Mouse (Mus musculus): ENCODE data around the gene Fkbp9.
A peak's percentile ranks its signal among the peaks of the same experiment; 100 is the strongest.
"Not testable (repeated sequence)": the region's sequence is repeated elsewhere in the genome, so short reads cannot be mapped to it uniquely, and the experiment has no call there.

Gene Fkbp9

DNA sequence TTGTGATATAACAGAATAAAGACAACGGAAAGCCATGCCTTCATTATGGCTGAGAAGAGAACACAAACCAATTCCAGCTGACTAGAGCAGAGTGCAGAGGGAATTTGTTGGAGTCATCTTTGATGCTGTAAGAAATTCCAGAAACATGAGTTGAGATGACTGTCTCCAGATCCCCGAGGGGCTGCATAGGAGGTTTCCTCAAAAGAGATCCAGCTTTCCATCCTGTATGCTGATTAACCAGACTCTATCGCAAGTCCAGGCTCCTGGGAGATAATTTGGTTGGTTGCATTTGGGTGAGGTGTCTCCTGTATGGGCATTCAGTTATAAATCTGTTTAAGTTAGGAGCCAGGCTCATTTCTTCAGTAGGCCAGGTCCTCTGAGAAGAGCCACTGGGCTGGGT lies 5.8 kb downstream of the Fkbp9 start:
- DNase-seq (ENCODE audit: low spot score in 2 of 2): no peak

DNA sequence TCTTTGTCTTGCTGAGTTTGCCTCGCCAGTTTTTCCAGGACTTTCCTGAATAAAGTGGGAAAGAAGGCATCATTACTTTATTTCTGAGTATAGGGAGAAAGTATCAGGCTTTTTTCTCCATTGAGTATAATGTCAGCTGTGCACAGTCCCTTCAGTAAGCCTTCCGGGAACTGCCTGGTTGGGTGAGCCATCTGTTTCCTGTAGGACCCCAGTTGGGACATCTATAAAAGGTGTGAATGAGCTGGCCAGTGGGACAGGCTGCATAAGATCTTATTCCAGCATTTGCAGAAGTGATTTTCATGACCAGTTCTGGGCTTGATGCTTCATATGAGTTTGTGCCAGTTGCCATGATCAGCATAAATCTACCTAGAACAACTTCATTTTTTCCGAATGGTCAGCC lies 11.4 kb downstream of the Fkbp9 start:
- no peak for DNase-seq (ENCODE audit: low spot score in 2 of 2)

DNA sequence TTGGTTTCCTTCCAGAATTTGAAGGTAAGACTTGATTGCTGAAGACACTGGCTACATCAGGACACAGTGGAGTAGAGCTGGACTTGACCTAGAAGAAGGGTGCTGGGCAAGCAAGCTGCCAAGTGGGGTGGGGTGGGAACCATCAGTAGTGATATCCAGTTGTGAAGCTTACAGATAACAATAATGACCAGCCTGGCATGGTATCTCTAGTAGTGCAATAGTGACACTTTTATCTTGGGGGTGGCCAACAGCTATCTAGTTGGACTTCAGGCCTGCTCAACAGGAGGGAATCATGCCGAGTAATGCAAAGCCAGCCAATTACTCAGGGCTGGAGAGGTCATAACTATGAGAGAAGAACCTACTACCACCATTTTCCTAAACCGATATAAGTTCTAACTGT lies 12.5 kb downstream of the Fkbp9 start:
- DNase-seq (ENCODE audit: low spot score in 2 of 2): no peak

- no peak for DNase-seq (ENCODE audit: low spot score in 2 of 2)
Observed at GRCm38 (mm10) chr6:56848974-56849373, 17.1 kb downstream of the Fkbp9 start.

- no peak for DNase-seq (ENCODE audit: low spot score in 2 of 2)
Observed at GRCm38 (mm10) chr6:56850315-56850714, 18.5 kb downstream of the Fkbp9 start.

GRCm38 (mm10) chr6:56854803-56855202 lies 22.9 kb downstream of the Fkbp9 start:
- DNase-seq (ENCODE audit: low spot score in 2 of 2): no peak

- DNase-seq (ENCODE audit: low spot score in 2 of 2): no peak
Observed at GRCm38 (mm10) chr6:56856748-56857147, 24.9 kb downstream of the Fkbp9 start.

DNA sequence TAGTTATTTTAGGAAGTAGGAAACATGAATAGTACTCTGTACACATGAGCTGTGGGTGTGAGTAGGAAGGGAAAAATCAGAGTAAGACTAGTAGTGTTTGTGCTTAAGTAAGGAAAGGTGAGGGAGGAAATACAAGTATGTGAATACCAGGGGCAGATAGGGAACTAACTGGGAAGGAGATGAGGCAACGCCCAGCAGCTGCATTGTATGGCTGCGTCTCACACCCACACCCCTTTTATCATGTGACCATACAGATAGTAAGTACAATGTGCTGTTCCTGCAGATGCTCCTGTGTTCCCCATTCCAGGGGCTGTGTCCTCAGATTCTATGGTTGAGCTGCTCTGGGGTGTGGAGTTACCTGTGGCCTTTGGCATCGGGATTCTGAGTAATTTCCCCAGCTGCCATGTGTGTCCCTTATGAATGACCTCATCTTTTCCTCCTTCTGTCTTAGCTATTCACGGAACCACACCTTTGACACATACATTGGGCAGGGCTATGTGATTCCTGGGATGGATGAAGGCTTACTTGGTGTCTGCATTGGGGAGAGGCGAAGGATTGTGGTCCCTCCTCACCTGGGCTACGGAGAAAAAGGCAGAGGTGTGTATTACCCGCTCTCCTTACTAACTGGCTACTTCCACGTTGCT lies 28.5 kb downstream of the Fkbp9 start:
- no peak for DNase-seq (ENCODE audit: low spot score in 2 of 2)

DNA sequence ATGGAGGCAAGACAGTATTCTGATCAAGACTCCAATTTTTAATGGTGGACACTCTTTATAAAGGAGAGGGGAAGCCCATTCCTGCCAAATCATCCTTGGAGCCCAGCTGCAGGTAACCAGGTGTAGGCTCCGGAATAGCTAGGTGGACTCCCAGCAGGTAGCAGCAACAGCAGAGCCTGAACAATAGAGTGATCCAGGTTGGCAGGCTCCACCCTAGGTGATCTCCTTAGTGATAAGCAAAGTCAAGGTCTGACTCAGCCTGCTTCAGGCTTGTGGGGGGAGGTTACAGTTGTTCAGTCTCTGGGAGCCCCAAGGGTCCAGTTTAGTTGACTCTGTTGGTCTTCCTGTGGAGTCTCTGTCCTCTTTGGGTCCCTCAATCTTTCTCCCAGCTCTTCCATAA lies 35.0 kb downstream of the Fkbp9 start:
- DNase-seq (ENCODE audit: low spot score in 2 of 2): not testable (repeated sequence)

DNA sequence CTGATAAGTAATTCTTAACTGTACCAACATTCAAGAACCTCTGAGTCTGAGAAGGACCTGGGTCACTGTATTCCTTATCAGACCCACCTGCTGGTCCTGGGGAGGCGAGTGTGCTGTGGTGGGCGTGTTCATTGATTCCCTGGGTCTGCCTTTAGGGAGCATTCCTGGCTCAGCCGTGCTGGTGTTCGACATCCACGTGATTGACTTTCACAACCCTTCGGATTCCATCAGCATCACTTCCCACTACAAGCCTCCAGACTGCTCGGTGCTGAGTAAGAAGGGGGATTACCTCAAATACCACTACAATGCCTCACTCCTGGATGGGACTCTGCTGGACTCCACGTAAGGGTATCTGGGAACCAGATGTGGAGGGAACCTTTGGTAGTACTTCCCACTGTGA lies 36.7 kb downstream of the Fkbp9 start:
- DNase-seq (ENCODE audit: low spot score in 2 of 2): no peak

DNA sequence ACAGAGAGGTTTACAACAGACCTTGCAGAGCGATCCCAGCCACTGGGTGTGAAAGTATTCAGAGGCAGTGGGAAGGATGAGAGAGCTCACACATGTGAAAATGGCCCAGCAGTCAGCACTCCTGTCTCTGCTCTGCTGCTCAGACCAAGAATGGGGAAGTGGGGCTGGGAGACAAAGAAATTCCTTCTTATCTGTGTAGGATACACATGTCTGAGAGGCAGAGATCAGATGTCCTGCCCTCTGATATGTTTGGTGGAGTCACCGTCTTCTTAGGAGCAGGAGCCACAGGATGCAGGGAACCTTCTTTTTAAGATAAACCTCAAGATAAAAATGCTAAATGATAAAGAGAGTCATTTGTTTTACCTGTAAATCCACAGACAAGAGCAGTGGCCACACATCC lies 38.2 kb downstream of the Fkbp9 start:
- no peak for DNase-seq (ENCODE audit: low spot score in 2 of 2)

- no peak for DNase-seq (ENCODE audit: low spot score in 2 of 2)
Observed at GRCm38 (mm10) chr6:56876870-56877269, 45.0 kb downstream of the Fkbp9 start.

GRCm38 (mm10) chr6:56877985-56878384 lies 46.1 kb downstream of the Fkbp9 start:
- DNase-seq (ENCODE audit: low spot score in 2 of 2): no peak

GRCm38 (mm10) chr6:56879352-56879955 lies 47.6 kb downstream of the Fkbp9 start:
- DNase-seq (ENCODE audit: low spot score in 2 of 2): no peak

DNA sequence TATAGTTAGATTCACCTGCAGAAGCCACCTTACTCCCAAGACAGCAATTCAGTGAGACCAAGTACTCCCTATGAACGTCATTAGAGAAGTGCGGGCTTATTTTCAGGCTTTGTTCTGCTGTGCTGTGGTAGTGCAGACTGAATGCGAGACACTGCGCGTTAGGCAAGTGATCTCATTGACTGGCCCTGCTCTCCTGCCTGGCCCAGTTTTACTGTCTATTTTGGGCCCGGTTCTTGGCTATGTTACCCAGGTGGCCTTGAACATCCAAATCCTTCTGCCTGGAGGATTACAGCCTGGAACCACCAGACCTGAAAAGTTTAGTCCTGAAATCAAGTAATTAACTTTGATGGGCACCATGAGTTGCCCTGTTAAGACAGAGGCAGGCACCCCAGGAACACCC lies 56.7 kb downstream of the Fkbp9 start:
- DNase-seq (ENCODE audit: low spot score in 2 of 2): no peak

DNA sequence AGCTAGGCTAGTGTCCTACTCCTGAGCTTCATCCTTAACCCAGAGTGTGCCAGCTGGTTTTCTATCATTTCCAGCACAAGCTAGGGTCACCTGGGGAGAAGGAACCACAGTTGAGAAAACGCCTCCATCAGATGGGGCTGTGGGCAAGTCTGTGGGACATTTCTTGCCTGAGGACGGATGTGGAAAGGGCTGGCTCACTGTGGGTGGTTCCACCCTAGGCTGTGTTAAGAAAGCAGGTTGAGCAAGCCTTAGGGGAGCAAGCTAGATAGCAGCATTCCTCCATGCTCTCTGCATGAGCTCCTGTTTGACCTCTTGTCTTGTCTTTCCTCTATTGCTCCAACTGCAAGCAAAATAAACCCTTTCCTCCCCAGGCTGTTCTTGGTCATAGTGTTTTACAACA lies 58.9 kb downstream of the Fkbp9 start:
- DNase-seq (ENCODE audit: low spot score in 2 of 2): no peak

- DNase-seq (ENCODE audit: low spot score in 2 of 2): no peak
Observed at GRCm38 (mm10) chr6:56899601-56900000, 67.7 kb downstream of the Fkbp9 start.

DNA sequence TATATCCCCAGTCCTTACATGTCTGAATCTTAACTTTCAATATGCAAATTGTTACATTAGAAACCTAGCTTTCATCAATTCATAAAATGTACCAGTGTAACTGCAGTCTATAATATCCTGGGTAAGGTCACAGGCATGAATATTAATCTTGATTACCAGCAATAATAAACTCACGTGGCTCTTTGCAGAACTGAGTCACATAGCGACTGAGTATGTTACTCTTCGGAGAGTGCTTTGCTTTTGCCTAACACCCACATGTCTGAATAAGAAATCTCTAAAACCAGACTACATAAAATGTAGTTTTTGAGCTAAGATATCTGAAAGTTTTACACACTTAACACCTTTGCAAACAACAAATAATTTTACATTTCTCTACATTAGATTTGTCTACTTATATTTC lies 69.5 kb downstream of the Fkbp9 start:
- no peak for DNase-seq (ENCODE audit: low spot score in 2 of 2)

DNA sequence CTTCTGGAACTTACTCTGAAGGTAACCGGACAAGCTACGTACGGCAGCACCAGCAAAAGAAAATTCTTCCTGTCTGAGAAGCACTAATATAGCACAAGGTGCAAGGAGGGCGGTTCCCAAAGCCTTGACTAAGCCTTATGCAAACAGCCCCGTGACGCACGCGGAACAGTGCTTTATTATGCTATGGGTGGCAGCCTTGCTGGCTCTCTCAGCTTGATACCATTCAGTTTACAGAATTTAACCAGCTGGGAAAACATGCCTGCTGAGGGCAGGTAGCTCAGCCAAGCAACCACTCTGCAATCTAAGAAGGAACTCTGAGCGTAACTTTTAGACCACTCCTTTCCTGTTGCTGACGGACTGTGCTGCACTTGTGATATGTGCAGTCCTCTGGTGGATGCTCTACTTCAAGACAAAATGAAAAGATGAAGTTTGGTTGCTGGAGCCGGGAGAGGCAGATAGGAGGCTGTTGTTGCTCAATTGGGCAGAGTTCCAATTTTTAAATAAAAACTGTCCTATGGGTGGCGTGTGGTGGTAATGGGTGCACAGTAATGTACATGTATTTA lies 70.0 kb downstream of the Fkbp9 start:
- DNase-seq (ENCODE audit: low spot score in 2 of 2): peak in 1 of 2 experiments; percentile 33

DNA sequence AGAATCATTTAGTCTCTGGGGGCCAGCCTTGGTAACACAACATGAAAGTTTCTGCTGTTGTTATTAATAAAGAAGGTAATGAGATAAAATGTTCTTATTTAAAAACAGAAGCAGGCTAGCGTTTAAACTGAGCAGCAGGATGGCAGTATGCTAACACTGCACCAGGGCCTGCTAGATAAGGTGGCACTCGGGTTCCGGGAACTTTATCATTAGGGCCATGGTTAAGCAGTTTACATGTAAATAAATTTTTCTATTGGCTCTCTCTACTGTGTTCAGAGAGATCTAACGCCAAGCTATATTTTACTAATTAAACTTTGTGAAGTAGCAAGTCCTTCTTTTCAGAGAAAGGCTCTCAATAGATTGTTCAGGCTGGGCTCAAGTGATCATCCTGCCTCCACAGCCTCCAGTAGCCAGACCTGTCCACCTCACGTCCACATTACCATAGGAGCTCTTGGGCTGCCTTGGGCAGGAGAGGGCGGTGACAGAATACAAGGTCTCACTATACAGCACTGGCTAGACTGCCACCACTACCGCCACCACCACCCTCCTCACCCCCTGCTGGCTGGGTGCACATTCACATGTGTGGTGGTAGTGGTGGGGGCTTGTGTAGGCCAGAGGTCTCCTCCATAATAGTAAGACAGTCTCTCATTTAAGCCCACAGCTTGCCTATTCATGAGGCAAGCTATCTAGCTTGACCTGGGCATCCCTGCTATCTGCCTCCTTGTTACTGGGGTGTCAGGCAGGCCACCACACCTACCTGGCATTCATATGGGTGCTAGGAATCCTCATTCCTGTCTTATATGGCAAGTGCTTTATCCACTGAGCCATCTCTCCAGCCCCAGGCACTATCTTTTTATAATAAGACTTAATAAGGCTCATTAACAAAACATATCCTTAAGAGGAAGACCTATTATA lies 71.0 kb downstream of the Fkbp9 start:
- no peak for DNase-seq (ENCODE audit: low spot score in 2 of 2)

- DNase-seq (ENCODE audit: low spot score in 2 of 2): no peak
Observed at GRCm38 (mm10) chr6:56903831-56904230, 72.0 kb downstream of the Fkbp9 start.

- DNase-seq (ENCODE audit: low spot score in 2 of 2): no peak
Observed at GRCm38 (mm10) chr6:56904330-56904729, 72.5 kb downstream of the Fkbp9 start.

- no peak for DNase-seq (ENCODE audit: low spot score in 2 of 2)
Observed at GRCm38 (mm10) chr6:56904982-56905381, 73.1 kb downstream of the Fkbp9 start.
